Mouse (Mus musculus): ENCODE results near the gene Gng3. TPM values are rescaled to one million over a fixed set of nuclear protein-coding genes. Genes with fewer than 3 reads are reported as not detected.
"Not testable (repeated sequence)": the region's sequence is repeated elsewhere in the genome, so short reads cannot be mapped to it uniquely, and the experiment has no call there.

Gng3 gene
- polyA plus RNA-seq, 1 experiment = 29.7 TPM

DNA sequence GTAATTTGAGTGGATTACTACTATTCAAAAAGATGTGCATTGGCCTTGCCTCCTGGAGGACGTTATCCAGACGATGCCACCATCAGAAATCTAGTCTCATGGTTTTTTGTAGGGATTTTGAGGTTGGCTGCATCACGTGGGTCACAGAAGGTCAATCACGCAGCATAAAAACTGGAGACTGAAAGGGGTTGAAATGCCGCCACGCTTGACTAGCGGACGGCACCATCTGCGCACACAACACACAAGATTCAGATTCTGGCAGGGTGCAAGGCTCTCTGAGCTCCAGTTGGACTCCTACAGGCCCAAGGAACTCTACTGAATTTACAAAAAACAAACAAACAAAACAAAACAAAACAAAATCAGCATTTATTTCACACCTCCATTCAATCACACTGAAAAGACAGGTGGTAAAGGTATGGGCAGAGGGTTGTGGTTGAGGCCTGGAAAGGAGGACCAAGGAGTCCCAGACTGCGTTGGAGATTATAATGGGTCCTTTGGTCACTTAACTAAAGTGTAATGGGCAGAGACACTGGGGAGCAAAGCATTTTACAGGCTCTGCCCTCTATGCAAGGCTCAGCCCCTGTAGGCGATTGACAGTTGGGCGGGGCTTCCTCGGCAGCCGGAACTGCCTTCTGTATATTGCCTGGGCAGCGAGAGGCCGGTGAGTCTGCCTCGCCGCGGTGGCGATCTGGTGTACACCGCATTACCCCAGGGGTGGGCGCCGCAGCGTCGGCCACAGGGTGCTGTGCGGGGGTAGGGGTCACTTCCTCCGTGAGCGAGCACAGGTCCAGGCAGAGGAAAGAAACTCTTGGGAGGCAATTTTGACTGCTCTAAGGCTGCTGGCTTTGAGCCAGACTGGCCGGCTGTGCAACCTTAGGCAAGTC, 1.2 kb upstream of the Gng3 start:
- TF ChIP-seq POLR2A (IDR thresholded peaks at IDR 0.05; ENCODE audit: insufficient read depth, low read length) (peak; percentile 16), EP300 (IDR thresholded peaks at IDR 0.05; ENCODE audit: insufficient read depth, low read depth, low read length) (no peak)
- Histone ChIP-seq H3K9ac (ENCODE audit: low read depth, poor library complexity, severe bottlenecking) (peak overlapping the region; percentile 86), H3K4me1 (ENCODE audit: control insufficient read depth, insufficient read depth, low read length) (no peaks in the 10 kb centered on the region), H3K27ac (ENCODE audit: insufficient read depth, low read length) (peak overlapping the region; percentile 82), H3K27me3 (ENCODE audit: control insufficient read depth, insufficient read depth, low read length, poor library complexity, severe bottlenecking) (no peaks in the 10 kb centered on the region), H3K9me3 (replicated peaks; ENCODE audit: control insufficient read depth, insufficient read depth, low read length, poor library complexity, severe bottlenecking) (no peaks in the 10 kb centered on the region), H3K36me3 (ENCODE audit: control insufficient read depth, insufficient read depth, low read length, poor library complexity, severe bottlenecking) (peaks cover 5% of the 10 kb centered on the region; the same call in 1 of the 2 replicates), H3K4me3 (ENCODE audit: low read depth, low read length) (peak overlapping the region; percentile 58)

DNA sequence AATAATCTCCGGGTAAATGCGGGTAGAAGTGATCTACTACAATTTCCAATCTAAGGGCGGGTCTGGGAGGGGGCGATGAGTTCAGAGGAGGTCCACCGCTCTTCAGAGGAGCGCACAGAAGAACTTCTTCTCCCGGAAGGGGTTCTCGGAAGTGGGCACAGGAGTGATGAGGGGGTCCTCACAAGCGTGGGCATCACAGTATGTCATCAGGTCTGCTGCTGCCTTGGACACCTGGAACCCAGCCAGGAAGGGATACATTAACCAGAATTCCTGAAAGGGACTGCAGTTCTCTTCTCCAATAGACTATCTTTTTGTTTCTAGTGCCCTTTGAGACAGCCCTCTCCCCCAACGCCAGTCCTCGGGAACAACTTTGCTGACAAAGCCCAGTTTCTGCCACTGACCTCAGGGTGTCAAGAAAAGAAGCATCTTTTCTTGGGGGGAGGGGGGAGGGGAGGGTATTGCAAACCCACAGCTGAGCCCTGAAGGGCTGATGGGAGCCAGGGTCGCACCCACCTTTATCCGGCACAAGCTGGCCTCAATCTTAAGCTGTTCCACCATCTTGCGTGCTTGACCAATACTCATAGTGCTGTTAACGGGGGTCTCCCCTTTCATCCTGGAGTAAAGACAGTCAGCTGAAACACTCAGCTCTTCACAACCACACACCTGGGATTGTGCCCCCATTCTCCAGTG, 808 bp downstream of the Gng3 start:
- peak overlapping the region; percentile 96 for H3K27ac ChIP-seq (ENCODE audit: insufficient read depth, low read length)
- TF ChIP-seq CTCF (IDR thresholded peaks at IDR 0.05; ENCODE audit: low read depth, low read length) = no peak
- TF ChIP-seq POLR2A (IDR thresholded peaks at IDR 0.05; ENCODE audit: insufficient read depth, low read length) = no peak
- TF ChIP-seq EP300 (IDR thresholded peaks at IDR 0.05; ENCODE audit: insufficient read depth, low read depth, low read length) = no peak
- peak overlapping the region; percentile 86 for H3K9ac ChIP-seq (ENCODE audit: low read depth, poor library complexity, severe bottlenecking)
- H3K9me3 ChIP-seq (replicated peaks; ENCODE audit: control insufficient read depth, insufficient read depth, low read length, poor library complexity, severe bottlenecking) = no peaks in the 10 kb centered on the region
- no peaks in the 10 kb centered on the region for H3K4me1 ChIP-seq (ENCODE audit: control insufficient read depth, insufficient read depth, low read length)
- peak overlapping the region; percentile 82 for H3K4me3 ChIP-seq (ENCODE audit: low read depth, low read length)
- no peaks in the 10 kb centered on the region for H3K27me3 ChIP-seq (ENCODE audit: control insufficient read depth, insufficient read depth, low read length, poor library complexity, severe bottlenecking)
- peaks cover 20% of the 10 kb centered on the region for H3K36me3 ChIP-seq (ENCODE audit: control insufficient read depth, insufficient read depth, low read length, poor library complexity, severe bottlenecking)

DNA sequence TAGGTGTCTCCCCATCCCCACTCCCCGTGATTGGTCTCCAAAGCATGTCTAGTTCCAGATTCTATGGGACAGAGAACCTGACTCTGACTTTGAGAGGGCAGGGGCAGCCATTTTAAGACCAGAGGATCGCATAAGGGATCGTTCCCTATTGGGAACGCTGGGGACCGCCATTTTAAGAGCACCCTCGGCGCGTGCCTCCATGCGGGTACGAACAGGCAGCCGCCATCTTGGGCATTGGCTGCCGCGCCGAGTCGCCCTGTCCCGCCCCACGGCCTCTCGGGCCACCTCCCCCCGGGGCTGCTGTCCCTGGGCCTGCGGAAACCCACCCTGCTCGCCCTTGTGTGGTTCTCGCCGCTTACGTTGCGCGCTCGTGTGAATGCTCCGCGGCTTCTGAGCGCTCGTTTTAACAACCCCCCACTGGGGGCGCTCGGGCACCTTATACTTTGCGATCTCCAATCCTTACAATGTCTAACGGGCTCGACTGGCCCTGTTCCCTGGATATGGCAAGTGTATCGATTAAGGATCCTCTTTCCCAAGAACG, 1.7 kb downstream of the Gng3 start, which contains the start of gene Bscl2:
Bscl2 (plus strand) TSS at position 217 of the 541 bp plus-strand sequence.
- Histone ChIP-seq H3K27ac (ENCODE audit: insufficient read depth, low read length) (peak within 1 kb of the TSS; percentile 96), H3K27me3 (ENCODE audit: control insufficient read depth, insufficient read depth, low read length, poor library complexity, severe bottlenecking) (no peaks in the 10 kb centered on the region), H3K9ac (ENCODE audit: low read depth, poor library complexity, severe bottlenecking) (peak within 1 kb of the TSS; percentile 86), H3K4me3 (ENCODE audit: low read depth, low read length) (peak within 1 kb of the TSS; percentile 82), H3K4me1 (ENCODE audit: control insufficient read depth, insufficient read depth, low read length) (no peaks in the 10 kb centered on the region), H3K36me3 (ENCODE audit: control insufficient read depth, insufficient read depth, low read length, poor library complexity, severe bottlenecking) (peaks cover 22% of the 10 kb centered on the region), H3K9me3 (replicated peaks; ENCODE audit: control insufficient read depth, insufficient read depth, low read length, poor library complexity, severe bottlenecking) (no peaks in the 10 kb centered on the region)
- peak; percentile 28; the same call in 1 of the 2 replicates for TF ChIP-seq EP300 (IDR thresholded peaks at IDR 0.05; ENCODE audit: insufficient read depth, low read depth, low read length)
- TF ChIP-seq CTCF (IDR thresholded peaks at IDR 0.05; ENCODE audit: low read depth, low read length) = peak; percentile 29
- no peak for TF ChIP-seq POLR2A (IDR thresholded peaks at IDR 0.05; ENCODE audit: insufficient read depth, low read length)

DNA sequence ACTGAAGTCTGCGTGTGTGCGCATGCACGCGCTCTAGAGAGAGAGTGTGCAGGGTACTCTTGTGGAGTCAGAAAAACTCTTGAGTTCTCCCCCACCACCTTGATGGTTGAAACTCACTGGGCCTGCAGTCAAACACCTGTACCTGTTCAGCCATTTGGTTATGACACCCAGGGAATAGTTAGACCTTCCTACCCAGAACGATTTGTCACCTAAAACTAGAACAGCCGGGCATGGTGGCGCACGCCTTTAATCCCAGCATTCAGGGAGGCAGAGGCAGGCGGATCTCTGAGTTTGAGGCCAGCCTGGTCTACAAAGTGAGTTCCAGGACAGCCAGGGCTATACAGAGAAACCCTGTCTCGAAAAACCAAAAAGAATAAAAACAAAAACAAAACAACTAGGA, 2.7 kb downstream of the Gng3 start:
- H3K36me3 ChIP-seq (ENCODE audit: control insufficient read depth, insufficient read depth, low read length, poor library complexity, severe bottlenecking) = peaks cover 32% of the 10 kb centered on the region
- H3K27me3 ChIP-seq (ENCODE audit: control insufficient read depth, insufficient read depth, low read length, poor library complexity, severe bottlenecking); H3K4me3 ChIP-seq (ENCODE audit: low read depth, low read length); H3K9me3 ChIP-seq (replicated peaks; ENCODE audit: control insufficient read depth, insufficient read depth, low read length, poor library complexity, severe bottlenecking); H3K4me1 ChIP-seq (ENCODE audit: control insufficient read depth, insufficient read depth, low read length): not testable (repeated sequence)
- peak overlapping the region; percentile 86; the same call in 1 of the 2 replicates for H3K9ac ChIP-seq (ENCODE audit: low read depth, poor library complexity, severe bottlenecking)
- peak overlapping the region; percentile 96 for H3K27ac ChIP-seq (ENCODE audit: insufficient read depth, low read length)

DNA sequence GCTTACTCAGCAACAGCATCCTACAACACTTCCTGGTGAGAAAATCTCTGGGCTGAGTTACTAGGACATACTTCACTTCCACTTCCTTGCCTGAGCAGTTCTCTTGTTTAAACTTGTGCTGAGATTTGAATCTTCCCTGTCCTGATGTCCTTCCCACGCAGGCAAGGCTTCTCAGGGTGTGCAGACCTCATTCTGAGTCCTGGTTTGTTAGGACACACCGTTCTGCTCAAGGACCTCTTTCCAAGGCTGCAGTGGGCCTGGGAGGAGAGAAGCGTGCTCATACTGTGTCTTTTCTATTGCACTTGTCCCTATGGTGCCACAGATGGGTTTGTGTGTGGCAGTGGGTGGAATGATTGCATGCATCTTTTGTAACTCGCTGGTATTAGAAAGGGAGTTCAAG, 6.0 kb downstream of the Gng3 start:
- no peak overlapping the region for H3K27ac ChIP-seq (ENCODE audit: insufficient read depth, low read length)
- H3K9ac ChIP-seq (ENCODE audit: low read depth, poor library complexity, severe bottlenecking) = no peak overlapping the region
- TF ChIP-seq CTCF (IDR thresholded peaks at IDR 0.05; ENCODE audit: low read depth, low read length) = no peak
- no peak for TF ChIP-seq POLR2A (IDR thresholded peaks at IDR 0.05; ENCODE audit: insufficient read depth, low read length)
- no peak for TF ChIP-seq EP300 (IDR thresholded peaks at IDR 0.05; ENCODE audit: insufficient read depth, low read depth, low read length)
- no peaks in the 10 kb centered on the region for H3K4me1 ChIP-seq (ENCODE audit: control insufficient read depth, insufficient read depth, low read length)
- H3K9me3 ChIP-seq (replicated peaks; ENCODE audit: control insufficient read depth, insufficient read depth, low read length, poor library complexity, severe bottlenecking) = no peaks in the 10 kb centered on the region
- peaks cover 63% of the 10 kb centered on the region for H3K36me3 ChIP-seq (ENCODE audit: control insufficient read depth, insufficient read depth, low read length, poor library complexity, severe bottlenecking)
- no peaks in the 10 kb centered on the region for H3K27me3 ChIP-seq (ENCODE audit: control insufficient read depth, insufficient read depth, low read length, poor library complexity, severe bottlenecking)
- no peak overlapping the region for H3K4me3 ChIP-seq (ENCODE audit: low read depth, low read length)

DNA sequence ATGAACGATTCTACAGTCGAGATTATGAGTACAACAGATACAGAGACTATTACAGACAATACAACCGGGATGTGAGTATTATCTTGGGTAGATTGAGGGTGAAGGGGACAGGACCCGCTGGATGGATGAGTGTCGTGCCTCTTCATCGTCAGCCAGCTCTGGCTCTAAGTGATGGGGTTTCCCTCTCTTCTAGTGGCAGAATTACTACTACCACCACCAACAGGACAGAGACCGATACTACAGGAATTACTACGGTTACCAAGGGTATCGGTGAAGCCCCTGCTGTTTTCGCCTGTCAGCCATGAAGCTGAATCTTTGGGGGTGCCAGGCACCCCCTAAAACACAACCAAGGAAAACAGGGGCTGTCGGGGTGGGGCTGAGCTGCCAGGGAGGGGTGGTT, 7.7 kb downstream of the Gng3 start:
- H3K27me3 ChIP-seq (ENCODE audit: control insufficient read depth, insufficient read depth, low read length, poor library complexity, severe bottlenecking) = no peaks in the 10 kb centered on the region
- no peaks in the 10 kb centered on the region for H3K4me1 ChIP-seq (ENCODE audit: control insufficient read depth, insufficient read depth, low read length)

More for the DNA sequence above, 7.7 kb downstream of the Gng3 start:
- H3K9me3 ChIP-seq (replicated peaks; ENCODE audit: control insufficient read depth, insufficient read depth, low read length, poor library complexity, severe bottlenecking) = no peaks in the 10 kb centered on the region
- no peak overlapping the region for H3K9ac ChIP-seq (ENCODE audit: low read depth, poor library complexity, severe bottlenecking)
- TF ChIP-seq POLR2A (IDR thresholded peaks at IDR 0.05; ENCODE audit: insufficient read depth, low read length) (no peak), CTCF (IDR thresholded peaks at IDR 0.05; ENCODE audit: low read depth, low read length) (no peak), EP300 (IDR thresholded peaks at IDR 0.05; ENCODE audit: insufficient read depth, low read depth, low read length) (no peak)
- H3K4me3 ChIP-seq (ENCODE audit: low read depth, low read length) = no peak overlapping the region
- no peak overlapping the region for H3K27ac ChIP-seq (ENCODE audit: insufficient read depth, low read length)
- peaks cover 79% of the 10 kb centered on the region for H3K36me3 ChIP-seq (ENCODE audit: control insufficient read depth, insufficient read depth, low read length, poor library complexity, severe bottlenecking)

Measured in ES-Bruce4 (cell line).